Mouse (Mus musculus) neutrophil, adult 5-6 weeks (primary cell): Measurements from ENCODE around the gene Amotl1. TPM values are rescaled to one million over a fixed set of nuclear protein-coding genes. Genes with fewer than 3 reads are reported as not detected.

Experiments used
- ATAC-seq: fragments of 151-379, 151-347 bp; 2 replicates; pipeline ENCODE4 v1.8.0; 2017; ENCODE audit warnings: mild to moderate bottlenecking, moderate TSS enrichment; ENCODE audit not compliant: insufficient number of reproducible peaks, poor library complexity, low FRiP score, severe bottlenecking; ENCODE audit errors: extremely low read depth
- total RNA-seq: library from RNA; stranded (forward); fragments of 200-1000 nt; gene quantifications from 2 replicates; pipeline ENCODE4 v1.2.3, GENCODE M21; 2017

Amotl1 gene
- total RNA-seq, 1 experiment from 2014 or later = under 0.01 TPM

- ATAC-seq = no peak
Observed at GRCm38 (mm10) chr9:14518105-14518504, 126.8 kb downstream of the Amotl1 start.

GRCm38 (mm10) chr9:14517296-14517695 lies 127.6 kb downstream of the Amotl1 start:
- no peak for ATAC-seq

GRCm38 (mm10) chr9:14512633-14513445 lies 132.0 kb downstream of the Amotl1 start:
- ATAC-seq = no peak

DNA sequence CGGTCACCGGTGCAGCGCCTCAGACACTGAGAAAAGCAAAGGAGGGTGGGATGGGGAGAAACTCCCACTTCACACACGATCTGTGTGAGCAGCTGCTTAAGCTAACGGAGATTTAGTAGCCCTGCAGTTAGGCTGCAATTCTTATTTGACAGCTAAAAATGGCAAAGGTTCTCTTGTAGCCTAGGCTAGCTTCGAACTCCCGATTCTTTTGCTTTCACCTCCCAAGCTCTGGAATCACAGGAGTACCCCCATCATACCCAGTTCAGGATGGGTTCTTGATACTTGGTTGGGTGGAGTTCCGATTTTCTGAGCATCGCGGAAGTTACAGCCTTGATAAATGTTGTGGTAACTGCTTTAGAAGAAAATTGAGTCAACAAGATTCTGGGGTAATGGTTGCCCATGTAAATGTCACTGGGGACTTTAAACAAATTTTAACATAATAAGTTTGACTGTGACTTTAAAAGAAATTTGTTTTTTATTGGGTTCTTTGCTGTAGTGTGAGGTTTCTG lies 143.9 kb downstream of the Amotl1 start:
- no peak for ATAC-seq

GRCm38 (mm10) chr9:14500023-14500915 lies 144.6 kb downstream of the Amotl1 start, which contains the start of the genes Kdm4d and Cwc15:
Kdm4d (minus strand) TSS chr9:14500482.
Cwc15 (plus strand) TSS chr9:14500617.
- ATAC-seq = peak; percentile 90

- ATAC-seq = peak; percentile 23; the same call in 1 of the 2 replicates
Observed at GRCm38 (mm10) chr9:14498896-14499705, 145.8 kb downstream of the Amotl1 start.

Other genes starting within 250 kb of the Amotl1 start
- gene Kdm4d, start 144.6 kb downstream of the Amotl1 start, total RNA-seq = 0.61 TPM in 1 of 2 replicates, not detected in the other
- gene Cwc15, start 144.4 kb downstream of the Amotl1 start, total RNA-seq = 148 and 156 TPM in 2 replicates
- gene Piwil4, start 95.7 kb upstream of the Amotl1 start, total RNA-seq = not detected in 2 replicates
- gene Fut4, start 107.3 kb upstream of the Amotl1 start, total RNA-seq = 7.1 and 10.0 TPM in 2 replicates
- gene 1700012B09Rik, start 126.0 kb upstream of the Amotl1 start, total RNA-seq = not detected in 2 replicates
- gene Mre11a, start 139.6 kb upstream of the Amotl1 start, total RNA-seq = 23.6 TPM in 2 replicates
- gene Ankrd49, start 139.8 kb upstream of the Amotl1 start, total RNA-seq = 29.8 and 31.3 TPM in 2 replicates
- 1.0 and 1.2 TPM in 2 replicates for gene Gpr83, start 215.2 kb upstream of the Amotl1 start, total RNA-seq